Mouse (Mus musculus): ENCODE measurements around the gene Kif22. TPM values are rescaled to one million over a fixed set of nuclear protein-coding genes. Genes with fewer than 3 reads are reported as not detected.
A peak's percentile ranks its signal among the peaks of the same experiment; 100 is the strongest.
"Not testable (repeated sequence)": the region's sequence is repeated elsewhere in the genome, so short reads cannot be mapped to it uniquely, and the experiment has no call there.

The Kif22 gene
- 22.5 and 37.4 TPM in 2 replicates for polyA plus RNA-seq (2011; ENCODE audit: insufficient read length, low read depth, missing spikeins)

DNA sequence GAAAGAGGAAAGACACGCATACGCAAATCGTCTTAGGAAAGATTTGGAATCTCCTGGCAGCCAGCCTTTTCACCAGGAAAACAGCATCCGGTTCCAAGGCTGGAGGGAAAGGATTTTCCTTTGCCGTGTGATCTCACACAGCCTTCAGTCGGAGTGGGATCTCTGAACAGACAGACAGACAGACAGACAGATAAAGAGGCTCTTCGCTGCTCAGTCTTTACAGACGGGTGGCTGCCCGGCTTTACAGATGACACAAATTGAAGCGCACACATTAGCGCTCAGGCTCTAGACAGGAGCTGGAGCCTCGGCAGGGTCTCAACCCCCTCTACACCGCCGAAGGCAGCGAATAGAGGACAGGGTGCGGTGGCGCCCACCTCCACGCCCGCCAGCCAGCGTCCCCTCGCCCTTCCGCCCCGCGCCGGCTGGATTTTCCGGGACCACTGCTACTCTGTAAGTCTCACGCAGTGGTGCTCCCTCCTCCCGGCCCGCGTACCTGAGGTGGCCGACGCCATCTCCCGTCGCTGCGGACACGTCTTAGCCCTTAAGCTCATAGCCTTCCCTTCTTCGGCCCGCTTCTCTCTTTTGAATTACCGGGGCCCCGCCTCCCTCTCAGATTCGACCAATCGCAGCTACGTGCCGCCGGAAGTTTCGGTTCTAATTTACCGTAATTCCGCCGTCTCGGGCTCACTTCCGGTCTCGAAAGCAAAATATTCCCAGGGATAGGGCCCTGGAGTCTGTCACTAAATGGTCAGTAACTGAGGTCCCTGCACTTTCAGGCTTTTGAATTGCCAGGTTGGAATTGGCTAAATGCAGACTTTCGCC, at the start of gene Kif22:
Gene Kif22 (minus strand): TSS at position 621 of the 822 bp plus-strand sequence.
- H3K4me3 ChIP-seq (ENCODE audit: insufficient read depth, low read length) = peak within 1 kb of the TSS; percentile 82
- H3K4me1 ChIP-seq (ENCODE audit: control insufficient read depth, insufficient read depth, low read length) = no peaks in the 10 kb centered on the region
- peak; percentile 68 for TF ChIP-seq POLR2A (IDR thresholded peaks at IDR 0.05; ENCODE audit: low read depth, low read length)
- no peak for TF ChIP-seq CTCF (IDR thresholded peaks at IDR 0.05; ENCODE audit: borderline replicate concordance, insufficient read depth, low read length)
- H3K27ac ChIP-seq (ENCODE audit: insufficient read depth, low read length) = peak within 1 kb of the TSS; percentile 38

DNA sequence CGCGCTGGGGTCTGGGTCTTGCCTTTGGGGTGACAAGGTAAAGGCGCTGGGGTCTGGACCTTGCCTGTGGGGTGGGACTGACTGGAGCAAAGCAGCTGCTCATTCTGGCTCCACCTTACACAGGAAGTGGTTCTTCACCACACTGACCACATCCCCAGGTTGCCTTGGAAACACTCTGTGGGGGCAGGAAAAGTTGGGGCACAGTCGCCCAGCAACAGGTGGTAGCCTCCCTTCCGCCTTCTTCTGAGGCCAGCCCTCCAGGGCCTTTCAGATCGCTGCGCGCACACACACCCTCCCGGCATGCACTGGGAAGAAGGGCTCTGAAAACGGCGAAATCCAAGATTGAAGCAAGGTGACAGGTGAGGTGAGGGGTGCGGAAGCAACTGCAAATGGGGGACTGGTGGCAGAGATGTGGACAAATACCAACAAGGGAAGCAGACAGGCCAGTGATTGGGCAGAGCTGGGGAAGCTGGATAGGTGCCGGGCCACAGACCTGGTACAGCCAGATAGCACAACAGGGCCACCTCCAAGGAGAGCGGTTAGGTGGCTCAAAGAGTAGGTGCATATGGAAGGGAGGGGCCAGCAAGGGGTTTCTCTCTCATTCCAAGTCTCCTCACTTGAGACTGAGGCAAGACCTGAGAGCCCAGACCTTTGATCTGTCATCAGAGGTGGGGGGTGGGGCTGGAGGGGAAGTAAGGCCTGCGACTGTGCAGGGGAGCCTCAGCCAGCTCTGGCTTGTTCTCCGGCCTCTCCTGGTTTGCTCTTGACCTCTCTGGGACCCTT, 49.0 kb upstream of the Kif22 start, which contains the start of gene AI467606:
Gene AI467606 (plus strand): TSS at position 246 of the 783 bp plus-strand sequence.
- Histone ChIP-seq H3K27ac (ENCODE audit: insufficient read depth, low read length) (no peak within 1 kb of the TSS), H3K4me1 (ENCODE audit: control insufficient read depth, insufficient read depth, low read length) (no peaks in the 10 kb centered on the region), H3K4me3 (ENCODE audit: insufficient read depth, low read length) (no peak within 1 kb of the TSS)
- no peak for TF ChIP-seq POLR2A (IDR thresholded peaks at IDR 0.05; ENCODE audit: low read depth, low read length)
- TF ChIP-seq CTCF (IDR thresholded peaks at IDR 0.05; ENCODE audit: borderline replicate concordance, insufficient read depth, low read length) = no peak

DNA sequence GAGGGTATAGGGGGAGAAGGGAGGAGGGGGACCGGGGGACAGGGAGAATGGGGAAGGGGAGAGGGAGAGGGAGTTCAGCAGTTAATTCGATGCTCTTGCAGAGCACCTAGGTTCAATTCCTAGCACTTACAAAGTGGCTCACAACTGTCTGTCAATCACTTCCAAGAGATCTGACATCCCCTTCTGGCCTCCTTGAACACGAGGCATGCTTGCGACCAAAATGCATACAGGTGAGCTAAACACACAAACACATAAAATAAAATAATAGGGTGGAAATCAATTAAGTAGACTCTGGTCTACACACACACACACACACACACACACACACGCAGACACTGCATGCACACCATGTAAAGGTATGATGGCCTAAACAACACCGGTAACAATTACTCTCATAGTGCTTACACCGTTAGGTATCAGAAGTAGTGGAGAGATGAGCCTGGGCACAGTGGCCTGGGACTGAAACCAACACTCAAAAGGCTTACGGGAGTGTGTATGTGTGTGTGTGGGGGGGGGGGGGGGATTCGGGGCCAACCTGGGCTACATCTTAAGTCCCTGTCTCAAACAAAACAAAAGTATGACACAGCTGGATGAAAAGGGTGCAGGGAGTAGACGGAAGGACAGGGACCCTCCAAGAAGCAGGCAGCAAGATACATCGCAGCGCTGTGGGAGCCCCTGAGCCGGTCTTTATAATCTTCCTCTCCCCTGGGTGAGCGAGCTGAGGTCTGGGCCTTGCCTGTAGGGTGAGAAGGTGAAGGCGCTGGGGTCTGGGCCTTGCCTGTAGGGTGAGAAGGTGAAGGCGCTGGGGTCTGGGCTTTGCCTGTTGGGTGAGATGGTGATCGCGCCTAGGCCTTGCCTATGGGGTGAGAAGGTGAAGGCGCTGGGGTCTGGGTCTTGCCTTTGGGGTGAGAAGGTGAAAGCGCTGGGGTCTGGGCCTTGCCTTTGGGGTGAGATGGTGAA, 48.2 kb upstream of the Kif22 start:
- H3K27ac ChIP-seq (ENCODE audit: insufficient read depth, low read length) = no peak overlapping the region
- TF ChIP-seq POLR2A (IDR thresholded peaks at IDR 0.05; ENCODE audit: low read depth, low read length) = no peak
- no peak for TF ChIP-seq CTCF (IDR thresholded peaks at IDR 0.05; ENCODE audit: borderline replicate concordance, insufficient read depth, low read length)

DNA sequence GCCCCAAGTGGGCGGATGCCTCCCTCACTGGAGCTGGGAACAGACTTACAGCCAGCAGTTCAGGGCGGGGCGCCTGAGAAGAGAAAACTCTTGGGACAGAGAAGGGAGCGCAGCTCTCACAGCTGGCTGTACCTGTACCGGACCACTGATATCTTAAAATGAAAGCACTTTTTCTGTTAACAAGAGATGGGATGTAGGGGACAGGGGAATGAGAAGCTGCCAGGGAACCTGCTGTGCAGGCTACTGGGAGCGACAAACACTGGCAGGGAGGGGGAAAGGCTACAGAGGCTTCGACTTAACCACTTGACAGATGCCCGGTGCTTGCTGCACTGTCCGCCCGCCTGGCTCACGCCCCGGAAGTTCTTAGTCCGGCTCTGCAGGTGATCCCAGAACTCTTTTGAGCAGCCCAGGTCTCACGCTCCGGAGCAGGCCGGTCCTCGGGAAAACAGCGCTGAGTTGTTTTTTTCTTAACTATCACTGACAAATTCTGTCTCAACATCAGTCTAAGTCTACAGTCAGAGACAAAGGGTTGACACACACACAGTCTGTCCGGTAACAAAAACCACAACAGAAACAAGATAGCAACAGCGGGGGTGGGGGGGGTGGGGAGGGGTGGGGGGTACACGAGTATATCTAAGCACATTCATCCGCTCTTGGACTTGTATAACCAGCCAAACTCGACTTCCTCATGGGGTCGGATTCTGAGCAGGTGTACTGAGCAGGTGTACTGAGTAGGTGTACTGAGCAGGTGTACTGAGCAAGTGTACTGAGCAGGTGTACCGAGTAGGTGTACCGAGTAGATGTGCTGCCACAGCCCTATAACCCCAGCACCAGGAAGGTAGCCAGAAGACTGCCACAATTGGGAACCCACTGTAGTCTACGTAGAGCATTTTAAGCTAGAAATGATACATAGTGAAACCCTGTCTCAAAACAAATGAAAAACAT, 46.9 kb upstream of the Kif22 start:
- Histone ChIP-seq H3K4me3 (ENCODE audit: insufficient read depth, low read length) (no peak overlapping the region), H3K4me1 (ENCODE audit: control insufficient read depth, insufficient read depth, low read length) (no peaks in the 10 kb centered on the region), H3K27ac (ENCODE audit: insufficient read depth, low read length) (no peak overlapping the region)
- no peak for TF ChIP-seq CTCF (IDR thresholded peaks at IDR 0.05; ENCODE audit: borderline replicate concordance, insufficient read depth, low read length)

More for the DNA sequence above, 48.2 kb upstream of the Kif22 start:
- Histone ChIP-seq H3K4me1 (ENCODE audit: control insufficient read depth, insufficient read depth, low read length) (no peaks in the 10 kb centered on the region), H3K4me3 (ENCODE audit: insufficient read depth, low read length) (no peak overlapping the region)

DNA sequence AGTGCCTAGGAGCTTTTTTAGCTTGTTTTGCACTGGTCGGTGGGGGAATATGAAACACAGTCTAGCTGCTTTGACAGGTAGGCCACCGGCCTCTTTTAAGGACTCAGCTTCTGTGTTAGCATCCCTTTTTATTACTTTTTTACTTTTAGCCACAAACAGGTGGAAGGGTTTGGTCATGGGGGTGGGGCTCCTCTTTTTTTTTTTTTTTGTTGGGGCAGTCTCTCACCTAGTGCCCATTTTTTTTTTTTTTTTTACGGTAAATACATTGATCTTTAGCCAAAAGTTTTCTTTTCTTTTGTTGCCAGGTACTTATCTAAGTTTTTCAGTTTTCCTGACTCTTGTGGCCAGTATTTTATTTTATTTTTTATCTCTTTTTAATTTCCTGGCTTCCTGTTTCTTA, 45.8 kb upstream of the Kif22 start:
- no peak overlapping the region for H3K4me3 ChIP-seq (ENCODE audit: insufficient read depth, low read length)

DNA sequence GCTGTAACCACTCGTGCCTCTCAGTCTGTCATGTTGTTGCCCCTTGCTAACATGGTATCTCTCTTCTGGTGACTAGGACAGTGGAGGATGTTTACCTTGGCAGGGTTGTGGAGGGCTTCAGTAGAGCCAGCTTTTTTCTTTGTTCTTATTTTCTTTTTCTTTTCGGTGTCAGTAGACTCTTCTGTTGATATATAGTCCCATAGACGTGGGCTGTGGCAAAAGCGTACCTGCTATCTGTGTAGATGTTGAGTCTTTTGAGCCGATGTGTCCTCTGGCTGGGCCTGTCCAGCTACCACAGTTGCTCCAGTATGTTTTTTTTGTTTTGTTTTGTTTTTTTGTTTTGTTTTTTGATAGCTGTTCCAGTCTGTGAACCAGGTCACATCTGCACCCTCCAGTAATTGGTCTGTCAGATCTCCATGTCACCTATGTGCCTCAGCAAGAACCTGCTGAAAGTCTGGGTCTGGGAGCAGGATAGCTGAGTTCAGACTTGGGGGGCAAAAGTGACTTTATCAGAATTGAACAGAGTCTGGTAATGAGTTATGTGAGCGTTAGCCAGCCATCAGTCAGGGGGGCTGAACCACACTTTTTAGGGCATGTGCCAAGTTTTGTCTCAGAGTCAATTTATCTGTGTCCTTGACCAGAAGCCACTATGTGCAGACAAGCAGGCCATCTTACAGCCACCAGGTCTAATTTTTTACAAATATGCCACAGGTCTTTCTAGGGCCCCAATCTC, 45.2 kb upstream of the Kif22 start, which contains the start of gene Zg16:
Gene Zg16 (minus strand): TSS at position 51 of the 733 bp plus-strand sequence.
- H3K27ac ChIP-seq (ENCODE audit: insufficient read depth, low read length); H3K4me3 ChIP-seq (ENCODE audit: insufficient read depth, low read length); H3K4me1 ChIP-seq (ENCODE audit: control insufficient read depth, insufficient read depth, low read length): not testable (repeated sequence)

More for the DNA sequence above, 45.8 kb upstream of the Kif22 start:
- TF ChIP-seq POLR2A (IDR thresholded peaks at IDR 0.05; ENCODE audit: low read depth, low read length) (no peak), CTCF (IDR thresholded peaks at IDR 0.05; ENCODE audit: borderline replicate concordance, insufficient read depth, low read length) (no peak)
- Histone ChIP-seq H3K27ac (ENCODE audit: insufficient read depth, low read length) (no peak overlapping the region), H3K4me1 (ENCODE audit: control insufficient read depth, insufficient read depth, low read length) (no peaks in the 10 kb centered on the region)

DNA sequence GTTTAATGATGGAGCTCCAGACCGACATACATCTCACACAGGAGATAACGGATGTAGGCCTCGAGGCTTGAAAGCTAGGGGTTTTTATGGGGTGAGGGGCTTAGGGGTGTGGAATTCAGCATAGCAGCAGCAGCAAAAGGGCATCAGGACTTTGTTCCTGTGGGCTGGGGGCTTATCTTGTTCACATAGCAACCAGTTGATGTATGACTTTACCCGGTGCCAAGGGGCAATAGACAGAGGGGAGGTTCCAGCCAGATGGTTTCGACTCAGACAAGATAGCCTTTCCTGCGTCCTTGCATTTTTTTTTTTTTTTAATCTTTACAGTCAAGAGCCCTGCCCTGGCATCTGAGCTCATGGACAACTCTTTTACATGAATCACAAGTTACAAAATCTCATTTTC, 43.5 kb upstream of the Kif22 start:
- not testable (repeated sequence) for H3K4me3 ChIP-seq (ENCODE audit: insufficient read depth, low read length); H3K4me1 ChIP-seq (ENCODE audit: control insufficient read depth, insufficient read depth, low read length)

DNA sequence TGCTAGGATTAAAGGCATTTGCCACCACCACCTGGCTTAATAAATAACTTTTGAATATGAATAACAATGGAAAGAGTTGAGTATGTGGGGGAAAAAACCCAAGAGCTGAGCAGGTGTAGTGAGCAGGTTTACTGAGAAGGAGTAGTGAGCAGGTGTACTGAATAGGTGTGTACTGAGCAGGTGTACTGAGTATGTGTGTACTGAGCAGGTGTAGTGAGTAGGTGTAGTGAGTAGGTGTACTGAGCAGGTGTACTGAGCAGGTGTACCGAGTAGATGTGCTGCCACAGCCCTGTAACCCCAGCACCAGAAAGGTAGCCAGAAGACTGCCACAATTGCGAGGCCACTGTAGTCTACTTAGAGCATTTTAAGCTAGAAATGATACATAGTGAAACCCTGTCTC, 42.5 kb upstream of the Kif22 start:
- TF ChIP-seq CTCF (IDR thresholded peaks at IDR 0.05; ENCODE audit: borderline replicate concordance, insufficient read depth, low read length) (no peak), POLR2A (IDR thresholded peaks at IDR 0.05; ENCODE audit: low read depth, low read length) (no peak)

More for the DNA sequence above, 43.5 kb upstream of the Kif22 start:
- not testable (repeated sequence) for H3K27ac ChIP-seq (ENCODE audit: insufficient read depth, low read length)

More for the DNA sequence above, 42.5 kb upstream of the Kif22 start:
- no peak overlapping the region for H3K27ac ChIP-seq (ENCODE audit: insufficient read depth, low read length)
- no peak overlapping the region for H3K4me3 ChIP-seq (ENCODE audit: insufficient read depth, low read length)
- H3K4me1 ChIP-seq (ENCODE audit: control insufficient read depth, insufficient read depth, low read length) = no peaks in the 10 kb centered on the region
